Mouse (Mus musculus): ENCODE data around the gene Syt15.

- TF ChIP-seq POLR2A (IDR thresholded peaks at IDR 0.05; ENCODE audit: extremely low read depth, insufficient read depth, low read length), result no peak
- TF ChIP-seq CTCF (IDR thresholded peaks at IDR 0.05; ENCODE audit: low read depth, low read length), result no peak
Measured at GRCm38 (mm10) chr14:34209942-34210341, 9.5 kb upstream of the Syt15 start.
